Mouse (Mus musculus): ENCODE data around the gene Ctc1. TPM values are rescaled to one million over a fixed set of nuclear protein-coding genes. Genes with fewer than 3 reads are reported as not detected.

Gene Ctc1
- total and polyA plus RNA-seq, 3 experiments: 10.7 to 21.5 (median 15.7) TPM

GRCm38 (mm10) chr11:69048151-69048550 is 32.4 kb downstream of the Ctc1 start:
- H3K4me1 ChIP-seq (ENCODE audit: control insufficient read depth, insufficient read depth, low read length): peaks cover 1% of the 10 kb centered on the region; the same call in 1 of the 2 replicates
- no peak overlapping the region for H3K9ac ChIP-seq (ENCODE audit: low read depth, low read length)
- no peak overlapping the region for H3K4me3 ChIP-seq
- DNase-seq: no peak
- no peaks in the 10 kb centered on the region for H3K79me2 ChIP-seq (replicated peaks; ENCODE audit: control insufficient read depth, insufficient read depth, low read length)
- H3K27ac ChIP-seq: no peak overlapping the region
- no peaks in the 10 kb centered on the region for H3K27me3 ChIP-seq (ENCODE audit: control insufficient read depth, insufficient read depth, low read length)
- intact Hi-C loops (cut with DNase I): no loop called here
- 88% methylated on average over 14 of the region's 14 CpGs for WGBS
- TF ChIP-seq EP300 (IDR thresholded peaks at IDR 0.05; ENCODE audit: insufficient read depth, low read depth, low read length): no peak
- no peak for TF ChIP-seq POLR2A (IDR thresholded peaks at IDR 0.05; ENCODE audit: insufficient read depth, low read depth, low read length)
- TF ChIP-seq CTCF (IDR thresholded peaks at IDR 0.05): no peak
- H3K36me3 ChIP-seq (ENCODE audit: control insufficient read depth, insufficient read depth, low read length): no peaks in the 10 kb centered on the region

- DNase-seq: no peak
- no peaks in the 10 kb centered on the region for H3K36me3 ChIP-seq (ENCODE audit: control insufficient read depth, insufficient read depth, low read length)
- no peaks in the 10 kb centered on the region for H3K79me2 ChIP-seq (replicated peaks; ENCODE audit: control insufficient read depth, insufficient read depth, low read length)
- no peak overlapping the region for H3K4me3 ChIP-seq
- 93% methylated on average over 8 of the region's 8 CpGs for WGBS
- H3K4me1 ChIP-seq (ENCODE audit: control insufficient read depth, insufficient read depth, low read length): peaks cover 1% of the 10 kb centered on the region; the same call in 1 of the 2 replicates
- H3K9ac ChIP-seq (ENCODE audit: low read depth, low read length): no peak overlapping the region
- TF ChIP-seq EP300 (IDR thresholded peaks at IDR 0.05; ENCODE audit: insufficient read depth, low read depth, low read length) (no peak), CTCF (IDR thresholded peaks at IDR 0.05) (no peak), POLR2A (IDR thresholded peaks at IDR 0.05; ENCODE audit: insufficient read depth, low read depth, low read length) (no peak)
- H3K27ac ChIP-seq: no peak overlapping the region
- intact Hi-C loops (cut with DNase I): no loop called here
- no peaks in the 10 kb centered on the region for H3K27me3 ChIP-seq (ENCODE audit: control insufficient read depth, insufficient read depth, low read length)
Measured at GRCm38 (mm10) chr11:69050748-69051147, 35.0 kb downstream of the Ctc1 start.

GRCm38 (mm10) chr11:69051771-69052170 is 36.1 kb downstream of the Ctc1 start:
- intact Hi-C loops (cut with DNase I): no loop called here
- WGBS: 91% methylated on average over 4 of the region's 4 CpGs
- Histone ChIP-seq H3K36me3 (ENCODE audit: control insufficient read depth, insufficient read depth, low read length) (no peaks in the 10 kb centered on the region), H3K27ac (no peak overlapping the region), H3K79me2 (replicated peaks; ENCODE audit: control insufficient read depth, insufficient read depth, low read length) (no peaks in the 10 kb centered on the region), H3K4me3 (no peak overlapping the region), H3K9ac (ENCODE audit: low read depth, low read length) (no peak overlapping the region), H3K27me3 (ENCODE audit: control insufficient read depth, insufficient read depth, low read length) (no peaks in the 10 kb centered on the region), H3K4me1 (ENCODE audit: control insufficient read depth, insufficient read depth, low read length) (no peaks in the 10 kb centered on the region)
- TF ChIP-seq EP300 (IDR thresholded peaks at IDR 0.05; ENCODE audit: insufficient read depth, low read depth, low read length) (no peak), CTCF (IDR thresholded peaks at IDR 0.05) (no peak), POLR2A (IDR thresholded peaks at IDR 0.05; ENCODE audit: insufficient read depth, low read depth, low read length) (no peak)
- no peak for DNase-seq

GRCm38 (mm10) chr11:69052824-69053421 is 37.2 kb downstream of the Ctc1 start:
- TF ChIP-seq POLR2A (IDR thresholded peaks at IDR 0.05; ENCODE audit: insufficient read depth, low read depth, low read length) (no peak), EP300 (IDR thresholded peaks at IDR 0.05; ENCODE audit: insufficient read depth, low read depth, low read length) (no peak), CTCF (IDR thresholded peaks at IDR 0.05) (no peak)
- Histone ChIP-seq H3K27ac (no peak overlapping the region), H3K9ac (ENCODE audit: low read depth, low read length) (no peak overlapping the region), H3K36me3 (ENCODE audit: control insufficient read depth, insufficient read depth, low read length) (no peaks in the 10 kb centered on the region), H3K4me1 (ENCODE audit: control insufficient read depth, insufficient read depth, low read length) (no peaks in the 10 kb centered on the region), H3K27me3 (ENCODE audit: control insufficient read depth, insufficient read depth, low read length) (no peaks in the 10 kb centered on the region), H3K4me3 (no peak overlapping the region), H3K79me2 (replicated peaks; ENCODE audit: control insufficient read depth, insufficient read depth, low read length) (no peaks in the 10 kb centered on the region)
- DNase-seq: no peak
- 97% methylated on average over 2 of the region's 2 CpGs for WGBS
- intact Hi-C loops (cut with DNase I): no loop called here

GRCm38 (mm10) chr11:69053848-69054247 is 38.1 kb downstream of the Ctc1 start:
- H3K4me3 ChIP-seq: no peak overlapping the region
- H3K36me3 ChIP-seq (ENCODE audit: control insufficient read depth, insufficient read depth, low read length): no peaks in the 10 kb centered on the region
- no peak for DNase-seq
- no peaks in the 10 kb centered on the region for H3K4me1 ChIP-seq (ENCODE audit: control insufficient read depth, insufficient read depth, low read length)
- H3K79me2 ChIP-seq (replicated peaks; ENCODE audit: control insufficient read depth, insufficient read depth, low read length): no peaks in the 10 kb centered on the region
- no peak overlapping the region for H3K27ac ChIP-seq
- 62% methylated on average over 3 of the region's 3 CpGs for whole genome bisulfite sequencing
- intact Hi-C loops (cut with DNase I): no loop called here
- no peak for TF ChIP-seq EP300 (IDR thresholded peaks at IDR 0.05; ENCODE audit: insufficient read depth, low read depth, low read length)
- no peak for TF ChIP-seq CTCF (IDR thresholded peaks at IDR 0.05)
- no peak for TF ChIP-seq POLR2A (IDR thresholded peaks at IDR 0.05; ENCODE audit: insufficient read depth, low read depth, low read length)
- no peaks in the 10 kb centered on the region for H3K27me3 ChIP-seq (ENCODE audit: control insufficient read depth, insufficient read depth, low read length)
- no peak overlapping the region for H3K9ac ChIP-seq (ENCODE audit: low read depth, low read length)

GRCm38 (mm10) chr11:69058265-69058664 is 42.6 kb downstream of the Ctc1 start:
- Histone ChIP-seq H3K27ac (peak overlapping the region; percentile 99), H3K4me3 (peak overlapping the region; percentile 97; the same call in 1 of the 2 replicates), H3K9ac (ENCODE audit: low read depth, low read length) (peak overlapping the region; percentile 65; the same call in 1 of the 2 replicates), H3K27me3 (ENCODE audit: control insufficient read depth, insufficient read depth, low read length) (no peaks in the 10 kb centered on the region), H3K36me3 (ENCODE audit: control insufficient read depth, insufficient read depth, low read length) (no peaks in the 10 kb centered on the region), H3K79me2 (replicated peaks; ENCODE audit: control insufficient read depth, insufficient read depth, low read length) (no peaks in the 10 kb centered on the region), H3K4me1 (ENCODE audit: control insufficient read depth, insufficient read depth, low read length) (peaks cover 1% of the 10 kb centered on the region; the same call in 1 of the 2 replicates)
- no peak for TF ChIP-seq CTCF (IDR thresholded peaks at IDR 0.05)
- TF ChIP-seq EP300 (IDR thresholded peaks at IDR 0.05; ENCODE audit: insufficient read depth, low read depth, low read length): no peak
- TF ChIP-seq POLR2A (IDR thresholded peaks at IDR 0.05; ENCODE audit: insufficient read depth, low read depth, low read length): no peak
- intact Hi-C loops (cut with DNase I): no loop called here
- 52% methylated on average over 2 of the region's 2 CpGs for WGBS
- no peak for DNase-seq
